ENCODE assay signal across 8 mouse cellular contexts in genomic region chr12:86941734-86942486, GRCm38 (mm10). TPM values are rescaled to one million over a fixed set of nuclear protein-coding genes. Genes with fewer than 3 reads are reported as not detected.
DNase-seq lines count a peak whose midpoint lies in the region; ATAC-seq and TF ChIP-seq lines count a peak whose summit lies in the region.

No protein-coding gene starts in this region.

- H3K4me2 ChIP-seq in hindbrain, embryonic 15.5 days = peak overlapping the region; percentile 18
- no peak overlapping the region for H3K4me2 ChIP-seq in liver, embryonic 11.5 days

- WGBS in hindbrain, embryonic 15.5 days = 13% methylated on average over 5 of the region's 5 CpGs
- 14% methylated on average over 5 of the region's 5 CpGs for WGBS in olfactory bulb, adult 2 months
- WGBS in liver, embryonic 11.5 days = 64% methylated on average over 5 of the region's 5 CpGs

- ATAC-seq in hindbrain, embryonic 15.5 days (ENCODE audit: low FRiP score, low read depth) = peak; percentile 71
- ATAC-seq in liver, embryonic 11.5 days (replicated peaks; ENCODE audit: low FRiP score) = no peak

- no peaks in the 10 kb centered on the region for H3K27me3 ChIP-seq in hindbrain, embryonic 15.5 days
- H3K27me3 ChIP-seq in liver, embryonic 11.5 days (replicated peaks; ENCODE audit: control insufficient read depth, insufficient read depth, low read length) = no peaks in the 10 kb centered on the region

- no peak overlapping the region for H3K4me3 ChIP-seq in hindbrain, embryonic 15.5 days
- H3K4me3 ChIP-seq in olfactory bulb, adult 2 months (ENCODE audit: insufficient read depth, low read depth, low read length) = no peak overlapping the region
- no peak overlapping the region for H3K4me3 ChIP-seq in liver, embryonic 11.5 days (ENCODE audit: low read depth, low read length)

- no peak overlapping the region for H3K9ac ChIP-seq in hindbrain, embryonic 15.5 days
- no peak overlapping the region for H3K9ac ChIP-seq in liver, embryonic 11.5 days (ENCODE audit: low read depth, low read length)

- H3K27ac ChIP-seq in hindbrain, embryonic 15.5 days (replicated peaks) = peak overlapping the region; percentile 95
- peak overlapping the region; percentile 32; the same call in 1 of the 2 replicates for H3K27ac ChIP-seq in olfactory bulb, adult 2 months (ENCODE audit: insufficient read depth, low read depth, low read length)
- no peak overlapping the region for H3K27ac ChIP-seq in liver, embryonic 11.5 days (ENCODE audit: low read depth, low read length)

- no peaks in the 10 kb centered on the region for H3K9me3 ChIP-seq in hindbrain, embryonic 15.5 days
- no peaks in the 10 kb centered on the region for H3K9me3 ChIP-seq in liver, embryonic 11.5 days (ENCODE audit: control insufficient read depth, low read length)

- peak; percentile 55 to 70 for DNase-seq in left cerebral cortex, postnatal 14 days (ENCODE audit: low spot score in 2 of 2)
- no peak for DNase-seq in left cerebral cortex, adult 11 months (ENCODE audit: low spot score)
- DNase-seq in embryo, embryonic 10.5 days (ENCODE audit: low spot score) = peak; percentile 78
- DNase-seq in kidney, postnatal 4 days = no peak
- no peak for DNase-seq in liver, embryonic 11.5 days (ENCODE audit: low spot score)
- DNase-seq in spleen, adult 12 weeks (ENCODE audit: low spot score) = no peak

- H3K4me1 ChIP-seq in hindbrain, embryonic 15.5 days (replicated peaks) = peaks cover 44% of the 10 kb centered on the region
- peaks cover 11% of the 10 kb centered on the region for H3K4me1 ChIP-seq in olfactory bulb, adult 2 months (ENCODE audit: control insufficient read depth, insufficient read depth, low read length)
- 0 out of 2 replicates have a peak, but pooled peaks cover 3% of the 10 kb centered on the region for H3K4me1 ChIP-seq in liver, embryonic 11.5 days (replicated peaks; ENCODE audit: control insufficient read depth, insufficient read depth, low read length)

- H3K36me3 ChIP-seq in hindbrain, embryonic 15.5 days = no peaks in the 10 kb centered on the region
- H3K36me3 ChIP-seq in liver, embryonic 11.5 days (ENCODE audit: control insufficient read depth, insufficient read depth, low read length) = no peaks in the 10 kb centered on the region

- no peak for TF ChIP-seq CTCF in olfactory bulb, adult 2 months (IDR thresholded peaks at IDR 0.05; ENCODE audit: insufficient read depth, low read depth, low read length)

- intact Hi-C loops in left cerebral cortex, postnatal 14 days (cut with DNase I) = no loop called here

- TF ChIP-seq POLR2A in olfactory bulb, adult 2 months (IDR thresholded peaks at IDR 0.05; ENCODE audit: insufficient read depth, low read depth, low read length) = no peak

RNA-seq across cellular contexts. Expression of gene Cipc, which starts 4.9 kb away (rescaled TPM):
- 10 to 100 TPM; 71.2 to 72.2 TPM for total RNA-seq in left cerebral cortex, postnatal 14 days (2021)
- 45.1 and 46.1 TPM in 2 replicates for polyA plus RNA-seq in hindbrain, embryonic 15.5 days (2015; fragmentation: Nextera tagmentation; extraction: Ambion mirVana)
- polyA plus RNA-seq in olfactory bulb, adult 2 months (2012; ENCODE audit: insufficient read depth, insufficient read length, low replicate concordance, missing spikeins) = 112 TPM in 1 of 2 replicates, not detected in the other
- 23.8 and 28.1 TPM in 2 replicates for polyA plus RNA-seq in liver, embryonic 11.5 days (2014; fragmentation: Nextera tagmentation; extraction: Ambion mirVana)

RNA-seq across cellular contexts. Expression of gene Zdhhc22, which starts 48.3 kb away (rescaled TPM):
- 10 to 100 TPM; 46.0 to 56.9 TPM for total RNA-seq in left cerebral cortex, postnatal 14 days (2021)
- polyA plus RNA-seq in hindbrain, embryonic 15.5 days (2015; fragmentation: Nextera tagmentation; extraction: Ambion mirVana) = 21.8 and 22.0 TPM in 2 replicates
- polyA plus RNA-seq in olfactory bulb, adult 2 months (2012; ENCODE audit: insufficient read depth, insufficient read length, low replicate concordance, missing spikeins) = not detected in 2 replicates
- polyA plus RNA-seq in liver, embryonic 11.5 days (2014; fragmentation: Nextera tagmentation; extraction: Ambion mirVana) = 0.05 and 0.08 TPM in 2 replicates

RNA-seq across cellular contexts. Expression of gene Irf2bpl, which starts 57.3 kb away (rescaled TPM):
- total RNA-seq in left cerebral cortex, postnatal 14 days (2021) = 10 to 100 TPM; 74.0 to 78.2 TPM
- polyA plus RNA-seq in hindbrain, embryonic 15.5 days (2015; fragmentation: Nextera tagmentation; extraction: Ambion mirVana) = 72.9 and 87.3 TPM in 2 replicates
- polyA plus RNA-seq in olfactory bulb, adult 2 months (2012; ENCODE audit: insufficient read depth, insufficient read length, low replicate concordance, missing spikeins) = not detected in 2 replicates
- 9.7 and 9.8 TPM in 2 replicates for polyA plus RNA-seq in liver, embryonic 11.5 days (2014; fragmentation: Nextera tagmentation; extraction: Ambion mirVana)

Comparison
In these comparisons a context has a peak if more than half of its experiments do, and no peak if none do; other contexts are left out.
1. DNase-seq: peak in left cerebral cortex, postnatal 14 days (2 of 2) and embryo, embryonic 10.5 days (single experiment); none in left cerebral cortex, adult 11 months (single experiment), kidney, postnatal 4 days (0 of 2), liver, embryonic 11.5 days (single experiment) and spleen, adult 12 weeks (single experiment).
2. RNA of gene Zdhhc22, which starts 48.3 kb away (polyA plus RNA-seq): 21.8 to 22.0 TPM in hindbrain, embryonic 15.5 days; 0.05 to 0.08 TPM in liver, embryonic 11.5 days and not detected in olfactory bulb, adult 2 months; every median in the first group is over 10 times any median in the second.
3. RNA of gene Irf2bpl, which starts 57.3 kb away (polyA plus RNA-seq): 72.9 to 87.3 TPM in hindbrain, embryonic 15.5 days and 9.7 to 9.8 TPM in liver, embryonic 11.5 days; not detected in olfactory bulb, adult 2 months; every median in the first group is over 10 times any median in the second.